Mouse (Mus musculus) heart, embryonic 12.5 days (tissue): ENCODE measurements around the gene Coq7. TPM values are rescaled to one million over a fixed set of nuclear protein-coding genes. Genes with fewer than 3 reads are reported as not detected.

Experiments
- ATAC-seq: fragments of 200-750 bp; cut with Nextera tagmentation; 2 replicates; pipeline ENCODE4 v1.8.0; 2017; ENCODE audit warnings: moderate TSS enrichment, moderate library complexity; ENCODE audit not compliant: insufficient number of reproducible peaks, low FRiP score
- H3K27ac ChIP-seq: fragments of 300-500 bp; sonication (generic); 2 replicates; pipeline ENCODE4 v1.5.1; 2016; ENCODE audit warnings: mild to moderate bottlenecking, moderate library complexity; ENCODE audit not compliant: poor library complexity, severe bottlenecking
- H3K27me3 ChIP-seq: fragments of 300-500 bp; sonication (generic); replicated peaks from 2 replicates; pipeline ENCODE4 v1.6.1; 2016; ENCODE audit warnings: mild to moderate bottlenecking, moderate library complexity
- H3K36me3 ChIP-seq: fragments of 300-500 bp; sonication (generic); 2 replicates; pipeline ENCODE4 v1.6.1; 2016; ENCODE audit warnings: mild to moderate bottlenecking, moderate library complexity
- H3K4me1 ChIP-seq: fragments of 300-500 bp; sonication (generic); replicated peaks from 2 replicates; pipeline ENCODE4 v1.6.1; 2016; ENCODE audit warnings: mild to moderate bottlenecking
- H3K4me2 ChIP-seq: fragments of 300-500 bp; sonication (generic); 2 replicates; pipeline ENCODE4 v1.6.1; 2016; ENCODE audit warnings: mild to moderate bottlenecking, moderate library complexity
- H3K4me3 ChIP-seq: fragments of 300-500 bp; sonication (generic); 2 replicates; pipeline ENCODE4 v1.5.1; 2016; ENCODE audit warnings: mild to moderate bottlenecking
- H3K9ac ChIP-seq: fragments of 300-500 bp; sonication (generic); 2 replicates; pipeline ENCODE4 v1.6.1; 2016; ENCODE audit warnings: mild to moderate bottlenecking, moderate library complexity
- H3K9me3 ChIP-seq: fragments of 300-500 bp; sonication (generic); replicated peaks from 2 replicates; pipeline ENCODE4 v1.6.1; 2016; ENCODE audit warnings: mild to moderate bottlenecking, moderate library complexity
- WGBS: fragments of 180-500 bp; shearing (Covaris S2); methylation state at CpG from one replicate; pipeline ENCODE4 v1.1.7; 2016; 5-methylcytosine and 5-hydroxymethylcytosine counted together
- polyA plus RNA-seq: library from polyadenylated mRNA; unstranded; fragments of >200 nt; fragmentation: Nextera tagmentation; extraction: Ambion mirVana; gene quantifications from 2 replicates; pipeline ENCODE4 v1.2.1, GENCODE M21; 2016

Gene Coq7
- polyA plus RNA-seq, 1 experiment from 2014 or later, result 149 TPM

GRCm38 (mm10) chr7:118494892-118495579 is 38.1 kb downstream of the Coq7 start:
- ATAC-seq, result no peak

GRCm38 (mm10) chr7:118493892-118494291 is 39.3 kb downstream of the Coq7 start:
- WGBS, result 63% methylated on average over 9 of the region's 9 CpGs
- Histone ChIP-seq H3K9ac (no peak overlapping the region), H3K27me3 (peaks cover 13% of the 10 kb centered on the region), H3K9me3 (peaks cover 14% of the 10 kb centered on the region; the same call in 1 of the 2 replicates), H3K4me1 (peaks cover 25% of the 10 kb centered on the region), H3K4me3 (no peak overlapping the region), H3K4me2 (no peak overlapping the region), H3K27ac (no peak overlapping the region), H3K36me3 (peaks cover 6% of the 10 kb centered on the region; the same call in 1 of the 2 replicates)
- ATAC-seq, result no peak

More at GRCm38 (mm10) chr7:118494892-118495579, 38.1 kb downstream of the Coq7 start:
- Histone ChIP-seq H3K4me2 (no peak overlapping the region), H3K27me3 (peaks cover 6% of the 10 kb centered on the region), H3K9me3 (peaks cover 14% of the 10 kb centered on the region; the same call in 1 of the 2 replicates), H3K4me1 (peaks cover 14% of the 10 kb centered on the region), H3K27ac (no peak overlapping the region), H3K36me3 (no peaks in the 10 kb centered on the region), H3K9ac (no peak overlapping the region), H3K4me3 (no peak overlapping the region)
- 68% methylated on average over 4 of the region's 4 CpGs for WGBS

GRCm38 (mm10) chr7:118491431-118492147 is 41.6 kb downstream of the Coq7 start, which contains the start of gene Itpripl2:
Gene Itpripl2 (minus strand): TSS chr7:118491975.
- Histone ChIP-seq H3K9ac (peak within 1 kb of the TSS; percentile 86), H3K27ac (peak within 1 kb of the TSS; percentile 67), H3K4me2 (peak within 1 kb of the TSS; percentile 72), H3K9me3 (no peaks in the 10 kb centered on the region), H3K27me3 (peaks cover 13% of the 10 kb centered on the region), H3K36me3 (peaks cover 6% of the 10 kb centered on the region; the same call in 1 of the 2 replicates), H3K4me1 (peaks cover 37% of the 10 kb centered on the region), H3K4me3 (peak within 1 kb of the TSS; percentile 70)
- WGBS, result under 1% methylated on average over 54 of the region's 55 CpGs
- ATAC-seq, result peak; percentile 76

GRCm38 (mm10) chr7:118490666-118491430 is 42.3 kb downstream of the Coq7 start:
- Histone ChIP-seq H3K4me3 (peak overlapping the region; percentile 70), H3K27me3 (peaks cover 13% of the 10 kb centered on the region), H3K9ac (peak overlapping the region; percentile 86), H3K9me3 (no peaks in the 10 kb centered on the region), H3K4me1 (peaks cover 38% of the 10 kb centered on the region), H3K27ac (peak overlapping the region; percentile 67), H3K4me2 (peak overlapping the region; percentile 72), H3K36me3 (peaks cover 7% of the 10 kb centered on the region; the same call in 1 of the 2 replicates)
- ATAC-seq, result peak; percentile 62
- WGBS, result 5% methylated on average over 67 of the region's 67 CpGs

- Histone ChIP-seq H3K27ac (no peak overlapping the region), H3K4me2 (peak overlapping the region; percentile 72), H3K4me3 (peak overlapping the region; percentile 70), H3K27me3 (peaks cover 13% of the 10 kb centered on the region), H3K9me3 (no peaks in the 10 kb centered on the region), H3K36me3 (peaks cover 10% of the 10 kb centered on the region; the same call in 1 of the 2 replicates), H3K9ac (peak overlapping the region; percentile 86; the same call in 1 of the 2 replicates), H3K4me1 (peaks cover 41% of the 10 kb centered on the region)
- no peak for ATAC-seq
- 27% methylated on average over 57 of the region's 57 CpGs for WGBS
These were observed 43.2 kb downstream of the Coq7 start for GRCm38 (mm10) chr7:118489706-118490665.

- Histone ChIP-seq H3K9ac (peak overlapping the region; percentile 42), H3K4me3 (0 out of 2 replicates have a peak overlapping the region, but pooled peaks have one; percentile 10), H3K4me2 (peak overlapping the region; percentile 72), H3K36me3 (peaks cover 15% of the 10 kb centered on the region; the same call in 1 of the 2 replicates), H3K9me3 (no peaks in the 10 kb centered on the region), H3K27me3 (peaks cover 13% of the 10 kb centered on the region), H3K27ac (0 out of 2 replicates have a peak overlapping the region, but pooled peaks have one; percentile 3), H3K4me1 (peaks cover 41% of the 10 kb centered on the region)
- no peak for ATAC-seq
- 28% methylated on average over 8 of the region's 8 CpGs for WGBS
These were observed 45.0 kb downstream of the Coq7 start for GRCm38 (mm10) chr7:118488060-118488664.

- Histone ChIP-seq H3K4me3 (no peak overlapping the region), H3K27me3 (peaks cover 13% of the 10 kb centered on the region), H3K9ac (no peak overlapping the region), H3K4me2 (no peak overlapping the region), H3K4me1 (peaks cover 38% of the 10 kb centered on the region), H3K9me3 (no peaks in the 10 kb centered on the region), H3K36me3 (peaks cover 15% of the 10 kb centered on the region; the same call in 1 of the 2 replicates), H3K27ac (no peak overlapping the region)
- ATAC-seq, result no peak
- WGBS, result 47% methylated on average over 5 of the region's 5 CpGs
These were observed 46.2 kb downstream of the Coq7 start for GRCm38 (mm10) chr7:118486917-118487316.

- no peak for ATAC-seq
- 52% methylated on average over 1 of the region's 1 CpGs for WGBS
- H3K9me3 ChIP-seq, result no peaks in the 10 kb centered on the region
- peaks cover 9% of the 10 kb centered on the region; the same call in 1 of the 2 replicates for H3K36me3 ChIP-seq
- H3K9ac ChIP-seq, result no peak overlapping the region
- H3K4me3 ChIP-seq, result no peak overlapping the region
- no peaks in the 10 kb centered on the region for H3K27me3 ChIP-seq
- no peak overlapping the region for H3K4me2 ChIP-seq
- no peak overlapping the region for H3K27ac ChIP-seq
- H3K4me1 ChIP-seq, result peaks cover 29% of the 10 kb centered on the region
These were observed 49.2 kb downstream of the Coq7 start for GRCm38 (mm10) chr7:118483996-118484395.

GRCm38 (mm10) chr7:118482001-118482400 is 51.2 kb downstream of the Coq7 start:
- peaks cover 19% of the 10 kb centered on the region for H3K4me1 ChIP-seq
- peaks cover 9% of the 10 kb centered on the region; the same call in 1 of the 2 replicates for H3K36me3 ChIP-seq
- no peaks in the 10 kb centered on the region for H3K27me3 ChIP-seq
- H3K9me3 ChIP-seq, result no peaks in the 10 kb centered on the region
- H3K27ac ChIP-seq, result no peak overlapping the region
- no peak overlapping the region for H3K9ac ChIP-seq
- no peak for ATAC-seq
- no peak overlapping the region for H3K4me3 ChIP-seq
- WGBS, result 83% methylated on average over 2 of the region's 2 CpGs
- no peak overlapping the region for H3K4me2 ChIP-seq
